Mouse (Mus musculus) heart, adult 2 months (tissue): ENCODE data around the gene Daam2. TPM values are rescaled to one million over a fixed set of nuclear protein-coding genes. Genes with fewer than 3 reads are reported as not detected.

Experiments
- DNase-seq, 2 experiments: peaks; one replicate each; pipeline ENCODE4 v3.0.0; 2021
- H3K27ac ChIP-seq: fragments of 200-600 bp; 2 replicates; pipeline ENCODE4 v1.8.1; 2022
- H3K27me3 ChIP-seq: fragments of 200-500 bp; 2 replicates; pipeline ENCODE4 v1.6.1; 2012; ENCODE audit warnings: mild to moderate bottlenecking, low read length, inconsistent platforms, mixed read lengths; ENCODE audit not compliant: control insufficient read depth, insufficient read depth
- H3K36me3 ChIP-seq: fragments of 200-500 bp; 2 replicates; pipeline ENCODE4 v1.6.1; 2012; ENCODE audit warnings: low read length, inconsistent platforms; ENCODE audit not compliant: control insufficient read depth, insufficient read depth
- H3K4me1 ChIP-seq: fragments of 200-500 bp; 2 replicates; pipeline ENCODE4 v1.6.1; 2011; ENCODE audit warnings: low read length; ENCODE audit not compliant: control insufficient read depth, insufficient read depth
- H3K4me3 ChIP-seq: fragments of 200-600 bp; 2 replicates; pipeline ENCODE4 v1.8.1; 2022
- H3K79me2 ChIP-seq: fragments of 200-500 bp; replicated peaks from 2 replicates; pipeline ENCODE4 v1.6.1; 2012; ENCODE audit warnings: mild to moderate bottlenecking, inconsistent platforms, low read length, moderate library complexity, mixed read lengths; ENCODE audit not compliant: control insufficient read depth, insufficient read depth
- H3K9ac ChIP-seq: fragments of 200-500 bp; 2 replicates; pipeline ENCODE4 v1.6.1; 2012; ENCODE audit warnings: low read depth, mild to moderate bottlenecking, control low read depth, inconsistent platforms, low read length, mixed read lengths
- CTCF ChIP-seq: fragments of 200-600 bp; IDR thresholded peaks from 2 replicates; pipeline ENCODE4 v1.8.1; 2022; ENCODE audit warnings: antibody characterized with exemption, mild to moderate bottlenecking, moderate library complexity
- EP300 ChIP-seq: fragments of 200-500 bp; IDR thresholded peaks from 2 replicates; pipeline ENCODE4 v1.6.1; 2011; ENCODE audit warnings: low read depth, low read length, control low read depth; ENCODE audit not compliant: insufficient read depth
- POLR2A ChIP-seq: fragments of 200-500 bp; IDR thresholded peaks from 2 replicates; pipeline ENCODE4 v1.6.1; 2011; ENCODE audit warnings: mild to moderate bottlenecking, low read depth, low read length, control low read depth; ENCODE audit not compliant: insufficient read depth
- WGBS: fragments of 180-500 bp; shearing (Covaris S2); methylation state at CpG from one replicate; pipeline ENCODE4 v1.1.7; 2018; 5-methylcytosine and 5-hydroxymethylcytosine counted together
- intact Hi-C: fragments of 180-260 bp; cut with DNase I; formaldehyde crosslinking; loops from one replicate; pipeline ENCODE4 v1.15.1; 2025
- polyA plus RNA-seq: library from polyadenylated mRNA; depleted of rRNA; stranded (reverse); fragments of >200 nt; gene quantifications from 2 replicates; pipeline ENCODE4 v1.2.3, GENCODE M21; 2012
- total RNA-seq, 2 experiments: library from RNA; stranded (reverse); gene quantifications; 2 replicates each; pipeline ENCODE4 v1.2.3; 2021

Daam2 gene
- total and polyA plus RNA-seq, 3 experiments, result 4.0 to 8.8 (median 6.4) TPM

DNA sequence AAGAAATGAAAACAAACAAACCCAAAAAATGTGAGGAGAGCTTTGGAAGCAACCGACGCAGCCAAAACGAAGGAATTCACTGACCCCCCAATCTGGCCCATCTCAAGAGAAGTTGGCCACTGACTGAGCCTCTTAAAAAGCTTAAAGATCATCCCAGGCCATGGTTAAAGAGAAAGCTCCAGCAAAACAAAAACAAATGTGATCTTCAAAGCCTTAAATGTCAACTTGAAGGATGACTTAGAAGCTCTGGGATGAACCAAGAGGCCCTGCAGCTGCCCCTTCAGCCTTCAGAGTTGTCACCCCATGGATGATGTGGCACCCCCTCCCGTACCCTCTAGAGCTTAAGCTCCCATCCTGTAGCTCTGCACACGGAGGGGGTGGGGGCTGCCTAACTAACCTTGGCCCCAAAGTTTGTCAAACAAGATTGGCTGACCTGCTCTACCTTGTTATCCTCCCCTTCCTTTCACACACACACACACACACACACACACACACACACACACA, 4.3 kb downstream of the Daam2 start:
- 45% methylated on average over 5 of the region's 5 CpGs for WGBS
- intact Hi-C loops, result loop anchor here (2.0 to 5.0 kb wide), 2 partner anchors 13 to 182 kb away; no protein-coding TSS in a partner anchor
- TF ChIP-seq CTCF, result no peak
- no peak for TF ChIP-seq POLR2A
- TF ChIP-seq EP300, result no peak
- no peaks in the 10 kb centered on the region for H3K4me1 ChIP-seq
- no peak overlapping the region for H3K27ac ChIP-seq
- no peaks in the 10 kb centered on the region for H3K79me2 ChIP-seq
- no peaks in the 10 kb centered on the region for H3K27me3 ChIP-seq
- DNase-seq, result no peak
- H3K4me3 ChIP-seq, result no peak overlapping the region
- H3K9ac ChIP-seq, result no peak overlapping the region
- H3K36me3 ChIP-seq, result no peaks in the 10 kb centered on the region

DNA sequence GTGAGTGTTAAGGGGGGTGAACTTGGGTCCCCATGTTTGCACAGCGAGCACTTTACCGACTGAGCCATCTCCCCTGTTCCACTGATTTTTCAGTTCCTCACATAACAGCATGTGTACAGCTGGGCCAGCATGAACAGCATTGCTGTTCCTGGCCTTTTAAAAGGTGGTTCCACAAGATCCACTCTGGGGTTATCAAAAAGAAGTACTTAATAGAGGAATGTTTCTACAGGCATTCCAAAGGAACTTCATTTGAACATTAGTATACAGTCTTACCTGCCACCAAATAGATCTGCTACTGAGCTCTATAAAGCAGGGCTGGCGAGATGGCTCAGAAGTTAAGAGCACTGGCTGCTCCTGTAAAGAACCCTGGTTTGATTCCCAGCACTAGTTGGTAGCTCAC, 8.0 kb downstream of the Daam2 start:
- Histone ChIP-seq H3K4me1 (no peaks in the 10 kb centered on the region), H3K4me3 (no peak overlapping the region), H3K27ac (no peak overlapping the region), H3K9ac (no peak overlapping the region), H3K79me2 (no peaks in the 10 kb centered on the region), H3K36me3 (no peaks in the 10 kb centered on the region), H3K27me3 (no peaks in the 10 kb centered on the region)
- DNase-seq, result no peak
- TF ChIP-seq EP300 (no peak), POLR2A (no peak), CTCF (no peak)
- intact Hi-C loops, result no loop called here
- 84% methylated on average over 3 of the region's 3 CpGs for WGBS

DNA sequence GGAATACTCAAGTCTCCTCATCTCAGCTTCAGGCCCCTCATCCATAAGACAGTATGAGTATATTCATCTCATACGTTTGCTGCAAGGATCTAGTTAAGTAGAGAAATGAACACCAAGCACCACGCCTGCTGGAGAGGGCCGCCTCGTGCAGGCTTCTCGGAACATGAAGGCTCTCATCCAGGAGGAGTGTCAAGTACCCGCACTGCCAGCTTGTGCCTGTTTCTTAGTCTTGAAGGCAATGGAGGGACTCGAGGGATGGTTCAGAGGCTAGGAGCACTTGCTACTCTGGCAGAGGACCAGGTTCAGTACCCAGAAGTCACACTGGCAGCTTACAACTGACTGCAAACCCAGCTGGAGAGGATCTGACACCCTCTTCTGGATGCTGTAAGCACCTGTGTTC, 12.2 kb downstream of the Daam2 start:
- TF ChIP-seq EP300, result no peak
- TF ChIP-seq POLR2A, result no peak
- no peak for TF ChIP-seq CTCF
- H3K36me3 ChIP-seq, result no peaks in the 10 kb centered on the region
- H3K79me2 ChIP-seq, result no peaks in the 10 kb centered on the region; the same call in 1 of the 2 replicates
- no peak overlapping the region for H3K9ac ChIP-seq
- H3K4me1 ChIP-seq, result no peaks in the 10 kb centered on the region; the same call in 1 of the 2 replicates
- no peak overlapping the region for H3K4me3 ChIP-seq
- H3K27ac ChIP-seq, result no peak overlapping the region
- DNase-seq, result no peak
- H3K27me3 ChIP-seq, result no peaks in the 10 kb centered on the region
- WGBS, result 80% methylated on average over 7 of the region's 7 CpGs
- intact Hi-C loops, result no loop called here

DNA sequence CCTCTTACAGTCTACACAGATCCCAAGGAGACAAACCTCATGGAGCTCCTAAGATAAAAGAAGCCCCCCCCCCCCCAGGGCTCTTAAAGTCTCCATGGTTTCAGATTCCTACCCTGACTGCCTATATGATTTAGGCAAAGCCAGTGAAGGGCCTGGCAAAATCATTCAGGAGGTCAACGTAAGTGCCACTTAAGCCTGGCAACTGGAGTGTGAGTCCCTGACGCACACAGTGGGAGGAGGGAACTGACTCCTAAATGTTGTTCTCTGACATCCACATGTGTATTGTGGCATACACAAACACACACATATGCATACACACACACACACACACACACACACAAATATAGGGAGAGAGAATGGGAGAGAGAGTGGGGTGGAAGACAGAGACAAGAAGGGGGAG, 12.7 kb downstream of the Daam2 start:
- Histone ChIP-seq H3K4me1 (no peaks in the 10 kb centered on the region; the same call in 1 of the 2 replicates), H3K27ac (no peak overlapping the region), H3K4me3 (no peak overlapping the region), H3K79me2 (no peaks in the 10 kb centered on the region; the same call in 1 of the 2 replicates), H3K36me3 (no peaks in the 10 kb centered on the region), H3K9ac (no peak overlapping the region), H3K27me3 (no peaks in the 10 kb centered on the region)
- 72% methylated on average over 2 of the region's 2 CpGs for WGBS
- TF ChIP-seq EP300 (no peak), POLR2A (no peak), CTCF (no peak)
- intact Hi-C loops, result no loop called here
- no peak for DNase-seq

DNA sequence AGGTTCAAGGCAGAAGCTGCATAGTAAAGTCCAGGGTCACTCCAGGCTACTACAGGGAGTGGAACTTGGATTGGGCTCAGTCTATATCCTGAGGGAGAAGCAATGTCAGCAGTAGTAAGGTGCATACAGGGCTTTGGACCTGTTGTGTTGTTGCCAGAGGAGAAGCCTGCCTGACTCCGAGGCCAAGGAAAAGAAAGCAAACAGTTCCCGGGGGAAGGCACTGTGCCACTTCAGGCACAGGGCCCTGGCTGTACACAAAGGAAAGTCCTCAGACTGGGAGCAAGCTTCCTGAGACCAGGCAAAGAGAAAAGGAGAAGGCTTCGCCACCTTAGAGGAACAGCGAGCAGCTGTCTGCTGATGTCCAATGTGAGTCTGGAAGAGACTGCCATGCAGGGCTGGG, 18.1 kb downstream of the Daam2 start:
- WGBS, result 52% methylated on average over 4 of the region's 4 CpGs

DNA sequence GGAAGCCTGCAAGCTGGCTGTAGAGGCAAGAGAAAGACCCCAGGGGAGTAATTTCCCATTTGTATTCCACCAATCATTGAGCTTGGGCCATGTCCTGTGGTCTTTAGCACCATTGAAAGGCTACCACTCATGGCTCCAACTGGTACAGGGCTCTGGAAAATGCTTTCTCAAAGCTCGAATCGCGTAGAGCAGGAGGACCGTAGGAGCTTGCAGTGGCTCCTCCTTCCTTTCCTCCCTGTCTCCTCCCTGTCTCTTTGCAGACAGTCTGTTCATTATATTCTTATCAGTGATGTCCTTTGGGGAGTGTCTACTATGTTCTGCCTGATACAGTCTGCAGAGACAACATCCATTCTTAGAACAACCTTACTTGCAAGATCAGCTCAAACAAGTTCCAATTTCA, 18.7 kb downstream of the Daam2 start:
- H3K4me1 ChIP-seq, result no peaks in the 10 kb centered on the region; the same call in 1 of the 2 replicates
- no peak for DNase-seq
- no peak overlapping the region for H3K4me3 ChIP-seq
- H3K27me3 ChIP-seq, result no peaks in the 10 kb centered on the region
- no peaks in the 10 kb centered on the region; the same call in 1 of the 2 replicates for H3K79me2 ChIP-seq
- WGBS, result 34% methylated on average over 4 of the region's 4 CpGs
- intact Hi-C loops, result no loop called here
- H3K27ac ChIP-seq, result no peak overlapping the region
- TF ChIP-seq EP300, result no peak
- no peak for TF ChIP-seq CTCF
- no peak for TF ChIP-seq POLR2A
- H3K9ac ChIP-seq, result no peak overlapping the region
- H3K36me3 ChIP-seq, result no peaks in the 10 kb centered on the region

More for the DNA sequence above, 18.1 kb downstream of the Daam2 start:
- H3K4me1 ChIP-seq, result no peaks in the 10 kb centered on the region; the same call in 1 of the 2 replicates
- H3K36me3 ChIP-seq, result no peaks in the 10 kb centered on the region
- H3K4me3 ChIP-seq, result no peak overlapping the region
- H3K79me2 ChIP-seq, result no peaks in the 10 kb centered on the region; the same call in 1 of the 2 replicates
- intact Hi-C loops, result loop anchor here (2.0 kb wide), 1 partner anchor 15 kb away; no protein-coding TSS in a partner anchor
- no peak for TF ChIP-seq EP300
- TF ChIP-seq CTCF, result no peak
- TF ChIP-seq POLR2A, result no peak
- H3K27me3 ChIP-seq, result no peaks in the 10 kb centered on the region
- H3K9ac ChIP-seq, result no peak overlapping the region
- no peak for DNase-seq
- H3K27ac ChIP-seq, result no peak overlapping the region
